Mouse (Mus musculus): ENCODE results near the gene Map2k5.

The Map2k5 gene

GRCm38 (mm10) chr9:63144502-63145248, 233.0 kb downstream of the Map2k5 start:
- no peak for DNase-seq

GRCm38 (mm10) chr9:63143641-63144501, 233.8 kb downstream of the Map2k5 start:
- peak; percentile 11 for DNase-seq

GRCm38 (mm10) chr9:63143227-63143626, 234.5 kb downstream of the Map2k5 start:
- DNase-seq, result no peak

- no peak for DNase-seq
Observed at GRCm38 (mm10) chr9:63142335-63143036, 235.2 kb downstream of the Map2k5 start.

GRCm38 (mm10) chr9:63141641-63142334, 235.9 kb downstream of the Map2k5 start:
- no peak for DNase-seq

GRCm38 (mm10) chr9:63140211-63140610, 237.5 kb downstream of the Map2k5 start:
- no peak for DNase-seq

- no peak for DNase-seq
Observed at GRCm38 (mm10) chr9:63139661-63140060, 238.0 kb downstream of the Map2k5 start.

GRCm38 (mm10) chr9:63138481-63138967, 239.2 kb downstream of the Map2k5 start:
- DNase-seq, result peak; percentile 12

GRCm38 (mm10) chr9:63137615-63137915, 240.1 kb downstream of the Map2k5 start:
- no peak for DNase-seq

GRCm38 (mm10) chr9:63136756-63137614, 240.7 kb downstream of the Map2k5 start:
- DNase-seq, result no peak

- DNase-seq, result no peak
Observed at GRCm38 (mm10) chr9:63136241-63136640, 241.5 kb downstream of the Map2k5 start.

GRCm38 (mm10) chr9:63135801-63136200, 241.9 kb downstream of the Map2k5 start:
- DNase-seq, result peak; percentile 59

GRCm38 (mm10) chr9:63135356-63135755, 242.3 kb downstream of the Map2k5 start:
- DNase-seq, result no peak

GRCm38 (mm10) chr9:63133659-63134058, 244.0 kb downstream of the Map2k5 start:
- no peak for DNase-seq

- DNase-seq, result peak; percentile 95
Observed at GRCm38 (mm10) chr9:63132673-63133601, 244.8 kb downstream of the Map2k5 start.

- peak; percentile 57 for DNase-seq
Observed at GRCm38 (mm10) chr9:63131957-63132602, 245.6 kb downstream of the Map2k5 start.

- no peak for DNase-seq
Observed at GRCm38 (mm10) chr9:63129641-63130041, 248.1 kb downstream of the Map2k5 start.

GRCm38 (mm10) chr9:63124512-63124911, 253.2 kb downstream of the Map2k5 start:
- no peak for DNase-seq

- DNase-seq, result peak; percentile 86
Observed at GRCm38 (mm10) chr9:63123451-63124438, 254.0 kb downstream of the Map2k5 start.

Measured in right cerebral cortex, postnatal 25 days (tissue).